15 mouse cellular contexts compared by ENCODE assay signal in the genomic region with DNA sequence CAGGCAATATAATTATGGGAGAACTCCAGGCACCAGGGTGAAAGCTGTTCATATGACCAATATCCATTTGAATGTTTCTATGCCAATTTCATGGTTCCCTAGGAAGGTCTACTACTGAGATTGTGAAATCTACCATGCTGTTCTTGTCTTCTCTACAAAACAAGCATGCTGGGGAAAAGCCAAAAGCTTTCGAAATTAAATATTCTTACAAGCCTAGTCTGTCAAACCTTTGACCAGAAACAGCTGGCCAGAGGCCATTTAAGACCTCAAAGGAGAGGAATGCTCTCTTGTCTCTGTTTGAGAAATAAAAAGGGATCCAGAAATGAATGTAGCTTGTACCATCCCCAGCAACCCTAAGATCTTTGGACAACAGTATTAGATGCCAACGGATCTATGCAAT. TPM values are rescaled to one million over a fixed set of nuclear protein-coding genes. Genes with fewer than 3 reads are reported as not detected.
DNase-seq lines count a peak whose midpoint lies in the region; ATAC-seq lines count a peak whose summit lies in the region.
"Had no signal": no experiment of that assay in that cellular context is flagged by ENCODE, and none has a peak within 500 bp of the region (broad histone marks: within the 10 kb centered on the region; RNA-seq: fewer than 3 reads in every experiment).

No protein-coding gene starts in this region.

- peak overlapping the region; percentile 1 for H3K4me3 ChIP-seq in lung, embryonic 16.5 days (ENCODE audit: low read length)
- H3K4me3 ChIP-seq: heart, embryonic 13.5 days; intestine, embryonic 15.5 days; neural tube, embryonic 12.5 days had no signal

- no peaks in the 10 kb centered on the region for H3K36me3 ChIP-seq in lung, embryonic 16.5 days (ENCODE audit: control insufficient read depth, insufficient read depth, low read length)
- H3K36me3 ChIP-seq: heart, embryonic 13.5 days; intestine, embryonic 15.5 days; neural tube, embryonic 12.5 days had no signal

- WGBS in lung, embryonic 16.5 days: 56% methylated on average over 2 of the region's 2 CpGs

- H3K4me2 ChIP-seq in lung, embryonic 16.5 days (ENCODE audit: low read depth, low read length): peak overlapping the region; percentile 4; the same call in 1 of the 2 replicates
- H3K4me2 ChIP-seq: heart, embryonic 13.5 days; intestine, embryonic 15.5 days; neural tube, embryonic 12.5 days had no signal

- H3K9ac ChIP-seq in lung, embryonic 16.5 days (ENCODE audit: low read length): no peak overlapping the region
- H3K9ac ChIP-seq: heart, embryonic 13.5 days; intestine, embryonic 15.5 days; neural tube, embryonic 12.5 days had no signal

- H3K9me3 ChIP-seq in lung, embryonic 16.5 days (ENCODE audit: control insufficient read depth, low read length): no peaks in the 10 kb centered on the region
- H3K9me3 ChIP-seq: heart, embryonic 13.5 days; intestine, embryonic 15.5 days; neural tube, embryonic 12.5 days had no signal

- peak; percentile 85 for ATAC-seq in lung, embryonic 16.5 days (ENCODE audit: low read depth)
- no peak for ATAC-seq in megakaryocyte, adult 5-6 weeks (ENCODE audit: poor library complexity, severe bottlenecking)
- ATAC-seq: intestine, embryonic 15.5 days had no signal

- peak overlapping the region; percentile 50 for H3K27ac ChIP-seq in lung, embryonic 16.5 days (ENCODE audit: low read length)
- H3K27ac ChIP-seq: heart, embryonic 13.5 days; intestine, embryonic 15.5 days; neural tube, embryonic 12.5 days had no signal

- no peaks in the 10 kb centered on the region for H3K27me3 ChIP-seq in lung, embryonic 16.5 days (ENCODE audit: control insufficient read depth, insufficient read depth, low read depth, low read length)
- H3K27me3 ChIP-seq: heart, embryonic 13.5 days; intestine, embryonic 15.5 days; neural tube, embryonic 12.5 days had no signal

- peak; percentile 36 for DNase-seq in kidney, adult 9 months
- DNase-seq in kidney, adult 18-20 months: no peak
- peak; percentile 39 for DNase-seq in adrenal gland, postnatal 10 days
- DNase-seq in heart, adult 9 months (ENCODE audit: low spot score in 2 of 2): peak; percentile 81 to 85
- DNase-seq in cerebellum, adult 11 months: no peak
- DNase-seq in thymus, postnatal 10 days (ENCODE audit: low spot score in 2 of 2): no peak
- DNase-seq: cerebellum, adult 18-20 months; right cerebral cortex, postnatal 4 days; thymus, adult 18-20 months had no signal

- H3K4me1 ChIP-seq in lung, embryonic 16.5 days (replicated peaks; ENCODE audit: control insufficient read depth, insufficient read depth, low read length): peaks cover 3% of the 10 kb centered on the region; the same call in 1 of the 2 replicates
- H3K4me1 ChIP-seq: intestine, embryonic 15.5 days; neural tube, embryonic 12.5 days had no signal

RNA-seq across cellular contexts. Expression of a gene that starts 3.8 kb away (rescaled TPM):
- 1 to 10 TPM; 6.5 to 6.8 TPM for total RNA-seq in adrenal gland, postnatal 10 days (2021)
- polyA plus RNA-seq in lung, embryonic 16.5 days (2015; fragmentation: Nextera tagmentation; extraction: Ambion mirVana): 58.9 and 59.3 TPM in 2 replicates
- not detected in 2 replicates for total RNA-seq in megakaryocyte, adult 5-6 weeks (2015)
- not detected in 2 replicates for total RNA-seq in megakaryocyte, adult 5-6 weeks (2017)
- total RNA-seq: megakaryocyte-erythroid progenitor cell, adult 5-6 weeks had no signal

Comparison
In these comparisons a context has a peak if more than half of its experiments do, and no peak if none do; other contexts are left out.
1. DNase-seq: peak in kidney, adult 9 months (single experiment), adrenal gland, postnatal 10 days (single experiment) and heart, adult 9 months (2 of 2); none in kidney, adult 18-20 months (single experiment), cerebellum, adult 11 months (single experiment) and thymus, postnatal 10 days (0 of 2).
2. RNA of a gene that starts 3.8 kb away (total RNA-seq): 6.5 to 6.8 TPM in adrenal gland, postnatal 10 days; not detected in megakaryocyte, adult 5-6 weeks; every median in the first group is over 4 times any median in the second.